Mouse (Mus musculus): Measurements from ENCODE around the gene Praf2. TPM values are rescaled to one million over a fixed set of nuclear protein-coding genes. Genes with fewer than 3 reads are reported as not detected.
"Not testable (repeated sequence)": the region's sequence is repeated elsewhere in the genome, so short reads cannot be mapped to it uniquely, and the experiment has no call there.

Gene Praf2
- polyA plus RNA-seq, 1 experiment from 2014 or later: 74.5 TPM

GRCm38 (mm10) chrX:7696954-7697381 is 31.3 kb upstream of the Praf2 start, which contains the start of gene Gpkow:
TSS of gene Gpkow (plus strand) at chrX:7697131.
- Histone ChIP-seq H3K4me2 (replicated peaks; ENCODE audit: low read depth, low read length) (peak within 1 kb of the TSS; percentile 50), H3K4me3 (ENCODE audit: low read length) (peak within 1 kb of the TSS; percentile 61), H3K36me3 (ENCODE audit: control insufficient read depth, insufficient read depth, low read length) (peaks cover 8% of the 10 kb centered on the region; the same call in 1 of the 2 replicates), H3K27ac (ENCODE audit: low read depth, low read length) (no peak within 1 kb of the TSS), H3K9ac (ENCODE audit: low read depth, low read length) (peak within 1 kb of the TSS; percentile 58), H3K9me3 (ENCODE audit: control insufficient read depth, low read length) (no peaks in the 10 kb centered on the region), H3K27me3 (ENCODE audit: control insufficient read depth, insufficient read depth, low read length) (no peaks in the 10 kb centered on the region), H3K4me1 (ENCODE audit: control insufficient read depth, insufficient read depth, low read length) (no peaks in the 10 kb centered on the region)
- peak; percentile 94 for ATAC-seq (ENCODE audit: low FRiP score, low TSS enrichment)
- 16% methylated on average over 33 of the region's 33 CpGs for WGBS

GRCm38 (mm10) chrX:7713764-7714134 is 14.5 kb upstream of the Praf2 start:
- H3K4me2 ChIP-seq (replicated peaks; ENCODE audit: low read depth, low read length): peak overlapping the region; percentile 36
- not testable (repeated sequence) for H3K9me3 ChIP-seq (ENCODE audit: control insufficient read depth, low read length); H3K36me3 ChIP-seq (ENCODE audit: control insufficient read depth, insufficient read depth, low read length); H3K27me3 ChIP-seq (ENCODE audit: control insufficient read depth, insufficient read depth, low read length); ATAC-seq (ENCODE audit: low FRiP score, low TSS enrichment); H3K4me1 ChIP-seq (ENCODE audit: control insufficient read depth, insufficient read depth, low read length); H3K27ac ChIP-seq (ENCODE audit: low read depth, low read length)
- H3K4me3 ChIP-seq (ENCODE audit: low read length): peak overlapping the region; percentile 33; the same call in 1 of the 2 replicates
- WGBS: 40% methylated on average over 5 of the region's 12 CpGs
- peak overlapping the region; percentile 48; the same call in 1 of the 2 replicates for H3K9ac ChIP-seq (ENCODE audit: low read depth, low read length)

- H3K36me3 ChIP-seq (ENCODE audit: control insufficient read depth, insufficient read depth, low read length); H3K27ac ChIP-seq (ENCODE audit: low read depth, low read length); H3K27me3 ChIP-seq (ENCODE audit: control insufficient read depth, insufficient read depth, low read length); H3K9me3 ChIP-seq (ENCODE audit: control insufficient read depth, low read length); H3K4me1 ChIP-seq (ENCODE audit: control insufficient read depth, insufficient read depth, low read length): not testable (repeated sequence)
- Histone ChIP-seq H3K9ac (ENCODE audit: low read depth, low read length) (peak within 1 kb of the TSS; percentile 48; the same call in 1 of the 2 replicates), H3K4me2 (replicated peaks; ENCODE audit: low read depth, low read length) (peak within 1 kb of the TSS; percentile 36), H3K4me3 (ENCODE audit: low read length) (peak within 1 kb of the TSS; percentile 33; the same call in 1 of the 2 replicates)
- ATAC-seq (ENCODE audit: low FRiP score, low TSS enrichment): peak; percentile 97
- 21% methylated on average over 27 of the region's 60 CpGs for WGBS
Observed at GRCm38 (mm10) chrX:7714135-7714899, 13.9 kb upstream of the Praf2 start, which contains the start of gene Wdr45. TSS of gene Wdr45 (plus strand) at chrX:7714333.

- H3K4me3 ChIP-seq (ENCODE audit: low read length); H3K27me3 ChIP-seq (ENCODE audit: control insufficient read depth, insufficient read depth, low read length); H3K4me1 ChIP-seq (ENCODE audit: control insufficient read depth, insufficient read depth, low read length); H3K9me3 ChIP-seq (ENCODE audit: control insufficient read depth, low read length); H3K36me3 ChIP-seq (ENCODE audit: control insufficient read depth, insufficient read depth, low read length); H3K4me2 ChIP-seq (replicated peaks; ENCODE audit: low read depth, low read length); H3K9ac ChIP-seq (ENCODE audit: low read depth, low read length); H3K27ac ChIP-seq (ENCODE audit: low read depth, low read length); ATAC-seq (ENCODE audit: low FRiP score, low TSS enrichment): not testable (repeated sequence)
- whole genome bisulfite sequencing: 42% methylated on average over 1 of the region's 1 CpGs
Observed at GRCm38 (mm10) chrX:7716058-7716457, 12.2 kb upstream of the Praf2 start.

GRCm38 (mm10) chrX:7721514-7722281 is 6.5 kb upstream of the Praf2 start, which contains the start of gene Gm45208:
TSS of gene Gm45208 (plus strand) at chrX:7722245.
- no peaks in the 10 kb centered on the region; the same call in 1 of the 2 replicates for H3K36me3 ChIP-seq (ENCODE audit: control insufficient read depth, insufficient read depth, low read length)
- peaks cover 4% of the 10 kb centered on the region; the same call in 1 of the 2 replicates for H3K4me1 ChIP-seq (ENCODE audit: control insufficient read depth, insufficient read depth, low read length)
- no peaks in the 10 kb centered on the region for H3K9me3 ChIP-seq (ENCODE audit: control insufficient read depth, low read length)
- H3K27ac ChIP-seq (ENCODE audit: low read depth, low read length): peak within 1 kb of the TSS; percentile 88
- H3K9ac ChIP-seq (ENCODE audit: low read depth, low read length): peak within 1 kb of the TSS; percentile 53
- ATAC-seq (ENCODE audit: low FRiP score, low TSS enrichment): peak; percentile 87
- no peaks in the 10 kb centered on the region for H3K27me3 ChIP-seq (ENCODE audit: control insufficient read depth, insufficient read depth, low read length)
- H3K4me2 ChIP-seq (replicated peaks; ENCODE audit: low read depth, low read length): peak within 1 kb of the TSS; percentile 54
- peak within 1 kb of the TSS; percentile 46 for H3K4me3 ChIP-seq (ENCODE audit: low read length)
- WGBS: 34% methylated on average over 22 of the region's 22 CpGs

- H3K4me3 ChIP-seq (ENCODE audit: low read length): peak overlapping the region; percentile 46
- 21% methylated on average over 11 of the region's 11 CpGs for WGBS
Observed at GRCm38 (mm10) chrX:7722282-7722611, 6.0 kb upstream of the Praf2 start.

GRCm38 (mm10) chrX:7722691-7723090 is 5.5 kb upstream of the Praf2 start:
- Histone ChIP-seq H3K27me3 (ENCODE audit: control insufficient read depth, insufficient read depth, low read length) (no peaks in the 10 kb centered on the region), H3K4me2 (replicated peaks; ENCODE audit: low read depth, low read length) (peak overlapping the region; percentile 54), H3K4me1 (ENCODE audit: control insufficient read depth, insufficient read depth, low read length) (peaks cover 4% of the 10 kb centered on the region; the same call in 1 of the 2 replicates), H3K9me3 (ENCODE audit: control insufficient read depth, low read length) (no peaks in the 10 kb centered on the region), H3K36me3 (ENCODE audit: control insufficient read depth, insufficient read depth, low read length) (no peaks in the 10 kb centered on the region; the same call in 1 of the 2 replicates), H3K27ac (ENCODE audit: low read depth, low read length) (no peak overlapping the region), H3K9ac (ENCODE audit: low read depth, low read length) (peak overlapping the region; percentile 53; the same call in 1 of the 2 replicates), H3K4me3 (ENCODE audit: low read length) (peak overlapping the region; percentile 46)
- ATAC-seq (ENCODE audit: low FRiP score, low TSS enrichment): no peak
- WGBS: 18% methylated on average over 4 of the region's 4 CpGs

More at GRCm38 (mm10) chrX:7722282-7722611, 6.0 kb upstream of the Praf2 start:
- H3K4me1 ChIP-seq (ENCODE audit: control insufficient read depth, insufficient read depth, low read length): peaks cover 4% of the 10 kb centered on the region; the same call in 1 of the 2 replicates
- H3K27ac ChIP-seq (ENCODE audit: low read depth, low read length): no peak overlapping the region
- ATAC-seq (ENCODE audit: low FRiP score, low TSS enrichment): no peak; the same call in 1 of the 2 replicates
- H3K9me3 ChIP-seq (ENCODE audit: control insufficient read depth, low read length): no peaks in the 10 kb centered on the region
- H3K9ac ChIP-seq (ENCODE audit: low read depth, low read length): peak overlapping the region; percentile 53; the same call in 1 of the 2 replicates
- H3K4me2 ChIP-seq (replicated peaks; ENCODE audit: low read depth, low read length): peak overlapping the region; percentile 54
- H3K27me3 ChIP-seq (ENCODE audit: control insufficient read depth, insufficient read depth, low read length): no peaks in the 10 kb centered on the region
- no peaks in the 10 kb centered on the region; the same call in 1 of the 2 replicates for H3K36me3 ChIP-seq (ENCODE audit: control insufficient read depth, insufficient read depth, low read length)

GRCm38 (mm10) chrX:7724135-7724534 is 4.1 kb upstream of the Praf2 start:
- no peak overlapping the region for H3K4me3 ChIP-seq (ENCODE audit: low read length)
- H3K9ac ChIP-seq (ENCODE audit: low read depth, low read length): no peak overlapping the region
- no peaks in the 10 kb centered on the region; the same call in 1 of the 2 replicates for H3K36me3 ChIP-seq (ENCODE audit: control insufficient read depth, insufficient read depth, low read length)
- H3K27me3 ChIP-seq (ENCODE audit: control insufficient read depth, insufficient read depth, low read length): no peaks in the 10 kb centered on the region
- peaks cover 4% of the 10 kb centered on the region; the same call in 1 of the 2 replicates for H3K4me1 ChIP-seq (ENCODE audit: control insufficient read depth, insufficient read depth, low read length)
- WGBS: 84% methylated on average over 7 of the region's 7 CpGs
- ATAC-seq (ENCODE audit: low FRiP score, low TSS enrichment): no peak
- no peak overlapping the region for H3K4me2 ChIP-seq (replicated peaks; ENCODE audit: low read depth, low read length)
- H3K9me3 ChIP-seq (ENCODE audit: control insufficient read depth, low read length): no peaks in the 10 kb centered on the region
- H3K27ac ChIP-seq (ENCODE audit: low read depth, low read length): no peak overlapping the region
